Mouse (Mus musculus) 3T3-L1 (cell line): ENCODE results near the gene Slc6a9.

Experiments
- DNase-seq: peaks from one replicate; pipeline ENCODE4 v3.0.0-alpha.2; 2015; ENCODE audit warnings: low read depth, low spot score

The Slc6a9 gene

GRCm38 (mm10) chr4:117840821-117841220 lies 6.5 kb downstream of the Slc6a9 start:
- DNase-seq: no peak

GRCm38 (mm10) chr4:117841566-117841965 lies 7.3 kb downstream of the Slc6a9 start:
- peak; percentile 10 for DNase-seq

- DNase-seq: no peak
These were observed 8.8 kb downstream of the Slc6a9 start for GRCm38 (mm10) chr4:117843101-117843500.

- DNase-seq: no peak
These were observed 10.2 kb downstream of the Slc6a9 start for GRCm38 (mm10) chr4:117844467-117844866.

GRCm38 (mm10) chr4:117845316-117845715 lies 11.0 kb downstream of the Slc6a9 start:
- DNase-seq: no peak

- DNase-seq: no peak
These were observed 12.0 kb downstream of the Slc6a9 start for GRCm38 (mm10) chr4:117846261-117846660.

- DNase-seq: no peak
These were observed 12.7 kb downstream of the Slc6a9 start for GRCm38 (mm10) chr4:117847011-117847410.

GRCm38 (mm10) chr4:117849063-117849462 lies 14.8 kb downstream of the Slc6a9 start:
- no peak for DNase-seq

GRCm38 (mm10) chr4:117849506-117849905 lies 15.2 kb downstream of the Slc6a9 start:
- DNase-seq: no peak

GRCm38 (mm10) chr4:117850176-117850575 lies 15.9 kb downstream of the Slc6a9 start:
- DNase-seq: no peak

GRCm38 (mm10) chr4:117850871-117851270 lies 16.6 kb downstream of the Slc6a9 start:
- no peak for DNase-seq

GRCm38 (mm10) chr4:117852152-117852868 lies 18.0 kb downstream of the Slc6a9 start:
- no peak for DNase-seq

- DNase-seq: no peak
These were observed 20.8 kb downstream of the Slc6a9 start for GRCm38 (mm10) chr4:117855146-117855545.

GRCm38 (mm10) chr4:117858794-117859193 lies 24.5 kb downstream of the Slc6a9 start:
- DNase-seq: peak; percentile 53

GRCm38 (mm10) chr4:117860570-117860969 lies 26.3 kb downstream of the Slc6a9 start:
- no peak for DNase-seq

GRCm38 (mm10) chr4:117862823-117863222 lies 28.5 kb downstream of the Slc6a9 start:
- DNase-seq: peak; percentile 38

GRCm38 (mm10) chr4:117866083-117866482 lies 31.8 kb downstream of the Slc6a9 start:
- peak; percentile 91 for DNase-seq

GRCm38 (mm10) chr4:117867000-117867399 lies 32.7 kb downstream of the Slc6a9 start:
- DNase-seq: no peak

- DNase-seq: peak; percentile 13
These were observed 33.5 kb downstream of the Slc6a9 start for GRCm38 (mm10) chr4:117867823-117868222.

- no peak for DNase-seq
These were observed 35.0 kb downstream of the Slc6a9 start for GRCm38 (mm10) chr4:117869317-117869716.

- no peak for DNase-seq
These were observed 36.1 kb downstream of the Slc6a9 start for GRCm38 (mm10) chr4:117870437-117870836.

GRCm38 (mm10) chr4:117871787-117872186 lies 37.5 kb downstream of the Slc6a9 start:
- no peak for DNase-seq

GRCm38 (mm10) chr4:117872471-117872886 lies 38.2 kb downstream of the Slc6a9 start, which contains the start of gene Ccdc24:
Gene Ccdc24 (minus strand): TSS chr4:117872557.
- DNase-seq: no peak

GRCm38 (mm10) chr4:117873615-117874014 lies 39.3 kb downstream of the Slc6a9 start:
- no peak for DNase-seq
